Mouse (Mus musculus) liver, embryonic 13.5 days (tissue): ENCODE data around the gene Bloc1s4. TPM values are rescaled to one million over a fixed set of nuclear protein-coding genes. Genes with fewer than 3 reads are reported as not detected.
"Not testable (repeated sequence)": the region's sequence is repeated elsewhere in the genome, so short reads cannot be mapped to it uniquely, and the experiment has no call there.

Experiments used
- ATAC-seq: fragments of 200-750 bp; cut with Nextera tagmentation; 2 replicates; pipeline ENCODE4 v1.8.0; 2017; ENCODE audit warnings: low read depth, mild to moderate bottlenecking, moderate number of reproducible peaks, moderate library complexity
- DNase-seq: peaks from one replicate; pipeline ENCODE4 v3.0.0; 2022
- H3K27ac ChIP-seq: fragments of 300-500 bp; sonication (generic); 2 replicates; pipeline ENCODE4 v1.5.1; 2015; ENCODE audit warnings: moderate library complexity, mild to moderate bottlenecking, inconsistent platforms
- H3K27me3 ChIP-seq: fragments of 300-500 bp; sonication (generic); 2 replicates; pipeline ENCODE4 v1.6.1; 2015; ENCODE audit warnings: mild to moderate bottlenecking, inconsistent platforms
- H3K36me3 ChIP-seq: fragments of 300-500 bp; sonication (generic); 2 replicates; pipeline ENCODE4 v1.6.1; 2015; ENCODE audit warnings: mild to moderate bottlenecking, inconsistent platforms
- H3K4me1 ChIP-seq: fragments of 300-500 bp; sonication (generic); replicated peaks from 2 replicates; pipeline ENCODE4 v1.6.1; 2015; ENCODE audit warnings: inconsistent platforms
- H3K4me2 ChIP-seq: fragments of 300-500 bp; sonication (generic); 2 replicates; pipeline ENCODE4 v1.6.1; 2015; ENCODE audit warnings: inconsistent platforms, mild to moderate bottlenecking, moderate library complexity
- H3K4me3 ChIP-seq: fragments of 300-500 bp; sonication (generic); replicated peaks from 2 replicates; pipeline ENCODE4 v1.5.1; 2015; ENCODE audit warnings: mild to moderate bottlenecking, inconsistent platforms
- H3K9ac ChIP-seq: fragments of 300-500 bp; sonication (generic); 2 replicates; pipeline ENCODE4 v1.6.1; 2015; ENCODE audit warnings: mild to moderate bottlenecking, inconsistent platforms
- H3K9me3 ChIP-seq: fragments of 300-500 bp; sonication (generic); replicated peaks from 2 replicates; pipeline ENCODE4 v1.6.1; 2016; ENCODE audit warnings: inconsistent platforms
- WGBS: fragments of 180-500 bp; shearing (Covaris S2); methylation state at CpG from one replicate; pipeline ENCODE4 v1.1.7; 2015; ENCODE audit not compliant: insufficient replicate concordance; 5-methylcytosine and 5-hydroxymethylcytosine counted together
- polyA plus RNA-seq: library from polyadenylated mRNA; unstranded; fragments of >200 nt; fragmentation: Nextera tagmentation; extraction: Ambion mirVana; gene quantifications from 2 replicates; pipeline ENCODE4 v1.2.1, GENCODE M21; 2015

Gene Bloc1s4
- polyA plus RNA-seq, result 15.5 and 16.7 TPM in 2 replicates

DNA sequence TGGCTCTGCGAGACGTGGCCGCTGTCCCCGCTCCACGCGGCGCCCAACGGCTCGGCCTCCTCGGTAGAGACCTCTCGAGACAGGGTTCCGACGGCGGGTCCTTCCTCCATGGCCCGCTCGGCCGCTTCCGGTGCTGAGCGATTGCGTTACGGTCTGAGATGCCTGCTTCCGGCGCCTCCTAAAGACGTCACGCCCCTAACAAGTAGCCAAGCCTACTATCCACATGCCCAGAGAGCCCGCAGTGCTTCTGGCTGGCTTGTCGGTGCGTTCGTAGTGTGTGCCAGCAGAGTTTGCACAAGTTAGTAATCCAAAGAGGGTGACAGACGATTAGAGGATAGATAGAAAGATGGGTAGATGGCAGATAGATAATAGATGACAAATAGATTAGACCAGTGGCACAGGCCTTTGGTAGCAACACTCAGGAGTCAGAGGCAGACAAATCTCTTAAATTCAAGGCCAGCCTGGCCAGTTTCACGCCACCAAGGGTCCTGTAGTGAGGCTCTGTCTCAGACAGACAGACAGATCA, at the start of gene Bloc1s4:
Bloc1s4 (minus strand) TSS at position 115 of the 526 bp plus-strand sequence.
- peak within 1 kb of the TSS; percentile 97 for H3K4me3 ChIP-seq
- peaks cover 4% of the 10 kb centered on the region; the same call in 1 of the 2 replicates for H3K36me3 ChIP-seq
- H3K4me1 ChIP-seq, result peaks cover 31% of the 10 kb centered on the region
- ATAC-seq, result peak; percentile 89
- H3K27me3 ChIP-seq, result no peaks in the 10 kb centered on the region
- peak; percentile 81 for DNase-seq
- no peaks in the 10 kb centered on the region for H3K9me3 ChIP-seq
- peak within 1 kb of the TSS; percentile 89 for H3K9ac ChIP-seq
- 3% methylated on average over 31 of the region's 31 CpGs for whole genome bisulfite sequencing
- H3K27ac ChIP-seq, result peak within 1 kb of the TSS; percentile 77
- peak within 1 kb of the TSS; percentile 94 for H3K4me2 ChIP-seq

DNA sequence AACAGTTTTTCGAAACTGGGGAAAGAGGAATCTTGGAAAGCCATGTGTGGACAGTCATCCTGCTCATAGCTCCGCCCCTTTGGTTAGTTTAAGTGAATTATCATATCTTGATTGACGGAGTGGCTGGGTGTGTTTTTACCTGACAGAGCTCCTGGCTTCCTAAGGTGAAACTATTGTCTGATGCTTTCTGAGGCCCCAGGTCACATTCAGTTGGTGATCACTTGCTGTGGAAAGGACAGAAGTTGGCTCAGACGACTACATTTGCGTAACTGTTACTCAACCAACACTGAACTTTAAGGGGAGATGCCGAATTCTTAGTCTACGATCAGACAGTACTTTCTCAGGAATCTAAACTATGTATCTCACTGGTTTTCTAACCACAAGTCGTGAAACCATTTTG, 48.8 kb upstream of the Bloc1s4 start:
- peak overlapping the region; percentile 71 for H3K4me2 ChIP-seq
- ATAC-seq (no peak), DNase-seq (no peak)
- H3K9ac ChIP-seq, result peak overlapping the region; percentile 59
- H3K4me1 ChIP-seq, result peaks cover 30% of the 10 kb centered on the region
- H3K9me3 ChIP-seq, result no peaks in the 10 kb centered on the region
- peak overlapping the region; percentile 70 for H3K4me3 ChIP-seq
- H3K27ac ChIP-seq, result no peak overlapping the region
- 54% methylated on average over 8 of the region's 8 CpGs for WGBS
- peaks cover 21% of the 10 kb centered on the region for H3K36me3 ChIP-seq
- H3K27me3 ChIP-seq, result peaks cover 8% of the 10 kb centered on the region; the same call in 1 of the 2 replicates

DNA sequence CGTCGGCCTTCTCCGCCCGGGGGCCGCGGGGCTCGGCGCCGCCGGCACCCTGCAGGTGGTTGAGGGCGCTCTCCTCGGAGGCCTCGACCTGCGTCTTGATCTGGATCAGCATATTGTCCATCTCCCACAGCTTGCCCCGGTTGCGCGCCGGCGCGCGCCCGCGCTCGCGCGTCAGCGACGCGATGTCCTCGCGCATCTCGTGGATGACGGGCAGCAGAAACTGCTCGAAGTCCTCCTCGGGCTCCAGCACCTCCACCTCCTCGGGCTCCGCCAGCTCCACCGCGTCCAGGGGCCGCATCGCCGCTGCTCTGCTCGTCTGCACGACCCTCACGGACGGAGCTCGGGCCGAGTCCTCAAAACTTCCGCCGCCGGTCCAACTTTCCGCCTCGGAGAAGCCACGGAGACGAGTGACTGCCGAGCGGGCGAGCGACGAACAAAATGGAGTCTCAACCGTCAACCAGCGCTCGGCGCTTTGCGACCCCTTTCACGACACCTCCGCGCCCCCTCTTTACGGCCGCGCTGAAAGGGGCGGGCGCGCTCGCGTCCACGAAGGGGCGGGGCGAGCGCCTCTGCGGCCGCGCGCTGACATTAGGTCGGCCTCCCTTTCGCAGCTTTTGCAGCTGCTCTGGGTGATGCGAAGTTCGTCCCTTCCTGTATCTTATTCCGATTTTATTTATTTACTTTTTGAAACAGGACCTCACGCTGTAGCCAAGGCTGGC, 48.0 kb upstream of the Bloc1s4 start, which contains the start of gene Mrfap1:
Mrfap1 (minus strand) TSS at position 477 of the 719 bp plus-strand sequence.
- H3K27ac ChIP-seq, result peak within 1 kb of the TSS; percentile 92
- WGBS, result under 1% methylated on average over 90 of the region's 90 CpGs
- peak within 1 kb of the TSS; percentile 79 for H3K9ac ChIP-seq
- peaks cover 38% of the 10 kb centered on the region for H3K4me1 ChIP-seq
- H3K4me2 ChIP-seq, result peak within 1 kb of the TSS; percentile 71
- H3K36me3 ChIP-seq, result peaks cover 21% of the 10 kb centered on the region
- peak within 1 kb of the TSS; percentile 70 for H3K4me3 ChIP-seq
- not testable (repeated sequence) for H3K9me3 ChIP-seq, H3K27me3 ChIP-seq
- peak; percentile 89 for DNase-seq
- peak; percentile 77 for ATAC-seq

DNA sequence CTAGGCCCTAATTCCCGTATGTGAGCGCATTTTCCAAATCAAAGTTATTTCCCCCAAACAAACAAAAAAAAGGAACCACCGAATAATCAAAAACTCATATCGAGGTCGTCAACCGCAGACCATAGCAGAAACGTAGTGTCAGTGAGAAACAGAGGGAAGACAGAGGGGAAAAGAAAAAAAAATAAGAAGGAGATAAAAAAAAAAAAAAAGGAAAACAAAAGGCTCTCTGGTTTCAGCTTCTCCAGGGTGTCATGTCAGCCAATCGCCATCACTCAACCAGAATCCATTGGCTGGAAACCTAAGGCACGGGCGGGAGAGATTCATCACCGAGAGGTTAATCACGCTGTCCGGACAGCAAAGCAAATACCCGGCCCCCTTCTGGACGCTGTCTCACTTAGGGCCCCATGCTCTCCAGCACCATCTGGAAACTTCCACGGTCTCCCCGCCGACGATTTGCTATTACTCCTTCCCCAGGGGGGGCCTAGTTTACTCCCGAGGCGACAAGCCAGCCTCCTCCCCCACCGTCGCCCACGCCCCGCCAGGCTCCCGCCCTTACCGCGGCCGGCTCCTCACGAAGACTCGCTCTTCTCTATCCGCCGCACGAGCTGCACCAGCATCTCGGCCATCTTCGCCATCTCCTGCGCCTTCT, 47.3 kb upstream of the Bloc1s4 start:
- peaks cover 21% of the 10 kb centered on the region for H3K36me3 ChIP-seq
- not testable (repeated sequence) for H3K27me3 ChIP-seq, H3K9me3 ChIP-seq
- peak overlapping the region; percentile 70 for H3K4me3 ChIP-seq
- ATAC-seq (peak; percentile 73), DNase-seq (peak; percentile 66)
- H3K4me2 ChIP-seq, result peak overlapping the region; percentile 71
- H3K9ac ChIP-seq, result peak overlapping the region; percentile 79
- peak overlapping the region; percentile 92 for H3K27ac ChIP-seq
- WGBS, result under 1% methylated on average over 35 of the region's 37 CpGs
- peaks cover 39% of the 10 kb centered on the region for H3K4me1 ChIP-seq

DNA sequence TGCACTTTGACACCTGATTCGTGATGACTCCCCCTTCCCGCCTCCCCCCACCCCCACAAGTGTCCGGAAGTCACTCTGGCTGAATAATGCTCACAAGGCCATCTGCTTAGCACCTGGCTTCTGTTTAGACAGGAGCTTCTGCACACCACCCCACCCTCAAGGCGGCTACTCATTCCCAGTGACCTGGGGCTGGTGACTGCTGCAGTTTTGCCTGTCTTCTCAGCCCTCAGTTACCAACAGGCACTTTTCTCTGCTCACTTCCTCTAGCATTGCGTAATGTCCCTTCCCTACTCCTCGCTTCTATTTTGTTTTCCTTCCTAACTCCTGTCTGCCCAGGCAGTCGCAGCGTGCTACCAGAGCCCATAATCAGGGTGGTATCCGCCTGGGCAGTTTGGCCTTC, 43.4 kb upstream of the Bloc1s4 start:
- H3K4me1 ChIP-seq, result peaks cover 32% of the 10 kb centered on the region
- H3K27ac ChIP-seq, result 0 out of 2 replicates have a peak overlapping the region, but pooled peaks have one; percentile 13
- no peak overlapping the region for H3K4me3 ChIP-seq
- no peaks in the 10 kb centered on the region for H3K27me3 ChIP-seq
- H3K9ac ChIP-seq, result no peak overlapping the region
- WGBS, result 45% methylated on average over 9 of the region's 9 CpGs
- peaks cover 21% of the 10 kb centered on the region for H3K36me3 ChIP-seq
- H3K4me2 ChIP-seq, result no peak overlapping the region
- ATAC-seq (no peak), DNase-seq (no peak)
- H3K9me3 ChIP-seq, result no peaks in the 10 kb centered on the region

DNA sequence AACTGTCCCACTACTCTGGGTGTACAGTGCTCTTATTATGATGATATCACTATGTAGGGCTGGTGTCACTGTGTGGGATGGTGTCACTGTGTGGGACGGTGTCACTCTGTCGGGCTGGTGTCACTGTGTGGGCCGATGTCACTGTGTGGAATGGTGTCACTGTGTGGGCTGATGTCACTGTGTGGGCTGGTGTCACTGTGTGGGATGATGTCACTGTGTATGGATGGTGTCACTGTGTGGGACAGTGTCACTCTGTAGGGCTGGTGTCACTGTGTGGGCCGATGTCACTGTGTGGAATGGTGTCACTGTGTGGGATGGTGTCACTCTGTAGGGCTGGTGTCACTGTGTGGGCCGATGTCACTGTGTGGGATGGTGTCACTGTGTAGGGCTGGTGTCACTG, 37.6 kb upstream of the Bloc1s4 start:
- Histone ChIP-seq H3K4me1 (no peaks in the 10 kb centered on the region), H3K9me3 (peaks cover 10% of the 10 kb centered on the region; the same call in 1 of the 2 replicates), H3K9ac (no peak overlapping the region), H3K4me3 (no peak overlapping the region), H3K27ac (no peak overlapping the region), H3K4me2 (no peak overlapping the region), H3K27me3 (no peaks in the 10 kb centered on the region), H3K36me3 (no peaks in the 10 kb centered on the region)
- ATAC-seq (no peak), DNase-seq (no peak)
- 71% methylated on average over 5 of the region's 5 CpGs for WGBS

DNA sequence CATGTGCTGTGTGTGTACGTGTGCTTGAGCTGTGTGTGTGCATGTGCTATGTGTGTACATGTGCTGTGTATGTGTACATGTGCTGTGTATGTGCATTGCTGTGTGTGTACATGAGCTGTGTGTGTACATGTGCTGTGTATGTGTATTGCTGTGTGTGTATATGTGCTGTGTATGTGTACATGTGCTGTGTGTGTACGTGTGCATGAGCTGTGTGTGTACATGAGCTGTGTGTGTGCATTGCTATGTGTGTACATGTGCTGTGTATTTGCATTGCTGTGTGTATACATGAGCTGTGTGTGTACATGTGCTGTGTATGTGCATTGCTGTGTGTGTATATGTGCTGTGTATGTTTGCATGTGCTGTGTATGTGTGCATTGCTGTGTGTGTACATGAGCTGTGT, 31.1 kb upstream of the Bloc1s4 start:
- Histone ChIP-seq H3K9ac (no peak overlapping the region), H3K36me3 (no peaks in the 10 kb centered on the region), H3K27ac (no peak overlapping the region), H3K4me1 (no peaks in the 10 kb centered on the region; the same call in 1 of the 2 replicates), H3K27me3 (0 out of 2 replicates have a peak, but pooled peaks cover 6% of the 10 kb centered on the region), H3K4me2 (no peak overlapping the region), H3K4me3 (no peak overlapping the region), H3K9me3 (peaks cover 22% of the 10 kb centered on the region; the same call in 1 of the 2 replicates)
- ATAC-seq (no peak), DNase-seq (no peak)
- 60% methylated on average over 2 of the region's 2 CpGs for WGBS

DNA sequence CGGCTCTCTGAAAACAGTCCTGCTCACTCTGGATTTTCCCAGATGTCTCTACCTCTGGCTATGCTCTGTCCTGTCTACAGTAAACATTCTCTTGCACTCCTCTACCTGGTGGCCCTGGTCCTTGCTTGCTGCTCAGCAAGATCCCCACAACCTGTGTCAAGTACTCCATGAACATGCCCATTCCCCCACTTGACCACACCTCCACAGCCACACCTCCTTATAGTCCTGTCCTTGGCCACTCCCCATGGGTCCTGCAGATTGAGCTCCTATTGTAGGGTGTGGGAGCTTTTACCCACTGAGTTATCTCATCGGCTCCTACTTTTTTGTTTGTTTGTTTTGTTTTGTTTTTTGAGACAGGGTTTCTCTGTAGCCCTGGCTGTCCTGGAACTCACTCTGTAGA, 30.5 kb upstream of the Bloc1s4 start:
- H3K27ac ChIP-seq, result no peak overlapping the region
- H3K9ac ChIP-seq, result no peak overlapping the region
- no peaks in the 10 kb centered on the region for H3K36me3 ChIP-seq
- H3K4me3 ChIP-seq, result no peak overlapping the region
- no peak for DNase-seq
- no peak overlapping the region for H3K4me2 ChIP-seq
- H3K4me1 ChIP-seq, result peaks cover 1% of the 10 kb centered on the region; the same call in 1 of the 2 replicates
- 0 out of 2 replicates have a peak, but pooled peaks cover 16% of the 10 kb centered on the region for H3K9me3 ChIP-seq
- 0 out of 2 replicates have a peak, but pooled peaks cover 6% of the 10 kb centered on the region for H3K27me3 ChIP-seq
- 87% methylated on average over 1 of the region's 2 CpGs for WGBS
- no peak for ATAC-seq

DNA sequence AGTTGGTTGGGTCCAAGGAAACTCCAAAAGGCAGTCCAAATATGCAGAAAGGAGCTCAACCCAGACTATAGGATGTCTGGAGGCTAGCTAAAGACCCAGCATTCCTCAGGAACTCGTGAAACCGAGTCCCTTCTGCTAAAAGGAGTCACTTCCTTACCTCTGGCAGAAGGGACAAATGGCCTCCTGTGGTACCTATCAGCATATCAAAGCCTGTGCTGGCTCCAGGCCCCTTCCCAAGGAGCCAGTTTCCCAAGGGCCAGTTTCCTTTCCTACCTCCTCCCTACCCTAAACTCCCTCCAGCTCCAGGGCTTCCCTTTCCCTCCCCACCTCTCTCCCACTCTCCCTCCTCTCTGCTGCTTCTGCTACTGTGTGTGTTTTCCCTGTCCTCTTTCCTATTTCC, 28.7 kb upstream of the Bloc1s4 start:
- H3K4me2 ChIP-seq, result no peak overlapping the region
- DNase-seq (no peak), ATAC-seq (no peak)
- no peak overlapping the region for H3K9ac ChIP-seq
- H3K27ac ChIP-seq, result no peak overlapping the region
- no peaks in the 10 kb centered on the region for H3K36me3 ChIP-seq
- H3K27me3 ChIP-seq, result 0 out of 2 replicates have a peak, but pooled peaks cover 6% of the 10 kb centered on the region
- H3K9me3 ChIP-seq, result 0 out of 2 replicates have a peak, but pooled peaks cover 12% of the 10 kb centered on the region
- WGBS, result 11% methylated on average over 2 of the region's 2 CpGs
- H3K4me3 ChIP-seq, result no peak overlapping the region
- peaks cover 4% of the 10 kb centered on the region; the same call in 1 of the 2 replicates for H3K4me1 ChIP-seq

DNA sequence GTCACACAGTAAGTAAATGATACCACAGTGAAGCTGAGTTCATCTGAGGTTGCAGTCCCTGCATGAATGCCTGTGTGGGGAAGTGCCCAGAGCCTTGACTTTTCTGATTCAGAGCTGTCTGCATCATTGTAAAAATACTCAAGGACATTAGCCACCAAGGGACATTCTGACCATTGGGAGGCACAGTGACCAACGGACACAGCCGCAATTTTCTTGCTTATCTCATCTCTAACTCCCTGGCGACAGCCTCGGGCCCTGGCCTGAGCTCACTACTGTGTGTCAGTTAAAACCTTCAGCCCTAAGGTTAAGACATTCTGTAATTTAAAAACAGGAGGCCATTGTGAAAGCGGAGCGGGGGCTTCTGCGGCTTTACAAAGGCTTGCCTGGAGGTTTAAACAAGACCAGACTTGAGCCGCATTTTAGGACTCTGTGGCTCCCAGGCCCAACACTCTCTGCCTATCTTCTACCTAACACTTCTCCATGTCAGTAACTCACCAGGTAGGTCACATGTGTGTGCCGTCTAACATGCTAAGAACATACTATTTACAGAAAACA, 27.6 kb upstream of the Bloc1s4 start:
- no peak for DNase-seq
- H3K9ac ChIP-seq, result no peak overlapping the region
- 28% methylated on average over 9 of the region's 9 CpGs for WGBS

DNA sequence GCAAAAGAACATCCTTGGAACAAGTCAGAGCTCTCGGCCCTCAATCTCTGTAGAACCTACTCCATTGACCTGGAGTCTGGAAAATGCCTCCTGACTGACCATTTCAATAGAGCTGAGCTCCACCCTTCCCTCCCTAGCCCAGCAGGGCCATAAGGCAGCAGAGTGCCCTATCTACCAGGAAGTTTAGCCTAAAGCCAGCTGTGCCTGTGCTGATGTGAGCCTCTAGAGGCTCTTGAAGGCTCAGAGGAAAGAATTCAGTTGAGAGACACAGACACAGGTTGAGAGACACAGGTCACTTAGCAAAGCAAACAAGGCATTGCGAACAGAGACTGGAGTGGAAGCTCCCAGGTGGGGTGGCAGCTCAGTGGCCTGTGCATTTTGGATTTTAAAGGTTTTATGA, 26.9 kb upstream of the Bloc1s4 start:
- H3K27me3 ChIP-seq, result 0 out of 2 replicates have a peak, but pooled peaks cover 6% of the 10 kb centered on the region
- no peak for ATAC-seq
- WGBS, result 70% methylated on average over 2 of the region's 2 CpGs

More for the DNA sequence above, 27.6 kb upstream of the Bloc1s4 start:
- H3K4me1 ChIP-seq, result peaks cover 4% of the 10 kb centered on the region; the same call in 1 of the 2 replicates
- 0 out of 2 replicates have a peak, but pooled peaks cover 12% of the 10 kb centered on the region for H3K9me3 ChIP-seq
- H3K4me2 ChIP-seq, result no peak overlapping the region
- H3K27ac ChIP-seq, result no peak overlapping the region
- 0 out of 2 replicates have a peak, but pooled peaks cover 6% of the 10 kb centered on the region for H3K27me3 ChIP-seq
- no peaks in the 10 kb centered on the region for H3K36me3 ChIP-seq
- ATAC-seq, result no peak
- H3K4me3 ChIP-seq, result no peak overlapping the region

More for the DNA sequence above, 26.9 kb upstream of the Bloc1s4 start:
- peaks cover 4% of the 10 kb centered on the region; the same call in 1 of the 2 replicates for H3K4me1 ChIP-seq
- 0 out of 2 replicates have a peak, but pooled peaks cover 6% of the 10 kb centered on the region for H3K9me3 ChIP-seq
- H3K4me2 ChIP-seq, result no peak overlapping the region
- no peak overlapping the region for H3K4me3 ChIP-seq
- no peaks in the 10 kb centered on the region for H3K36me3 ChIP-seq
- no peak overlapping the region for H3K9ac ChIP-seq
- DNase-seq, result no peak
- H3K27ac ChIP-seq, result no peak overlapping the region
